11 mouse cellular contexts compared by ENCODE assay signal in genomic region chr6:64598144-64598561, GRCm38 (mm10).
DNase-seq lines count a peak whose midpoint lies in the region.
"Had no signal": no experiment of that assay in that cellular context is flagged by ENCODE, and none has a peak within 500 bp of the region (broad histone marks: within the 10 kb centered on the region; RNA-seq: fewer than 3 reads in every experiment).

No protein-coding gene starts in this region.

- peak; percentile 68 for DNase-seq in embryo, embryonic 10 days (ENCODE audit: low spot score)
- no peak for DNase-seq in embryo, embryonic 9.5 days (ENCODE audit: extremely low spot score)
- DNase-seq in layer of hippocampus, adult 11-12 months (ENCODE audit: low spot score): peak; percentile 23
- no peak for DNase-seq in layer of hippocampus, postnatal 25 days (ENCODE audit: extremely low spot score in 1 of 2, low spot score in 1 of 2)
- peak; percentile 42 to 64 for DNase-seq in frontal cortex, adult 2 months (ENCODE audit: extremely low spot score in 1 of 2, low spot score in 1 of 2)
- DNase-seq in mesoderm, embryonic 11.5 days (ENCODE audit: low read depth, low spot score): peak; percentile 64
- no peak for DNase-seq in cerebellum, postnatal 10 days
- no peak for DNase-seq in adrenal gland, postnatal 14 days
- DNase-seq: heart, postnatal 10 days; kidney, postnatal 25 days; lung, postnatal 36 days had no signal

Comparison
In these comparisons a context has a peak if more than half of its experiments do, and no peak if none do; other contexts are left out.
1. DNase-seq: peak in embryo, embryonic 10 days (single experiment), layer of hippocampus, adult 11-12 months (single experiment), frontal cortex, adult 2 months (2 of 2) and mesoderm, embryonic 11.5 days (single experiment); none in embryo, embryonic 9.5 days (single experiment), layer of hippocampus, postnatal 25 days (0 of 2), cerebellum, postnatal 10 days (0 of 2) and adrenal gland, postnatal 14 days (single experiment).